Mouse (Mus musculus) fat pad, adult 2 months (tissue): ENCODE data around the gene Ctnnal1.
"Not testable (repeated sequence)": the region's sequence is repeated elsewhere in the genome, so short reads cannot be mapped to it uniquely, and the experiment has no call there.

Experiments
- DNase-seq: peaks from one replicate; pipeline ENCODE4 v3.0.0-alpha.2; 2011; ENCODE audit warnings: low read depth, low spot score; ENCODE audit errors: extremely low read depth

The Ctnnal1 gene

DNA sequence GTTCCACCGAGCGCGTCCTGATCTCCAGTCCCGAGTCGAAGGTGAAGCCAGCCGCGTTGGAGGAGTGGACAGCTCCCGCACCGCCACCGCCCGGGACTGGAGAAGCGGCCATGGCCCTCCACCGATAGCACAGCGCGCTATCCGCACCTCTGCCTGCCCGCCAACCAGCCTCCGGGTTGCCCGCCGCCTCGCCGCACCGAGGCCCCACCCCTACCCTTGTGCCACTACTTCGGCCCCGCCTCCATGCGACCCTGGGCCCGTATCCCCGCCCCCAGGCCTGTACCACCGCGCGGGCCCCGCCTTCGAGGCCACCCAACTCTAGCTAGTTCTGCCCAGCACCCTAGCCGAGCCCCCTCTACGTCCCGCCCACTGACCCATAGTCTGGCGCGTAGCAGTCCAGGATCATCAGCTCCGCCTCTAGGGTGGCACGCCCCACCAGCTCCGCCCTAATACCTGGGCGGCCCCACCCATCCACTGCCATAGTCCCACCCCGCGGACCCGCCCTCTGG is at the start of gene Ctnnal1:
Gene Ctnnal1 (minus strand): TSS at position 186 of the 509 bp plus-strand sequence.
- no peak for DNase-seq

DNA sequence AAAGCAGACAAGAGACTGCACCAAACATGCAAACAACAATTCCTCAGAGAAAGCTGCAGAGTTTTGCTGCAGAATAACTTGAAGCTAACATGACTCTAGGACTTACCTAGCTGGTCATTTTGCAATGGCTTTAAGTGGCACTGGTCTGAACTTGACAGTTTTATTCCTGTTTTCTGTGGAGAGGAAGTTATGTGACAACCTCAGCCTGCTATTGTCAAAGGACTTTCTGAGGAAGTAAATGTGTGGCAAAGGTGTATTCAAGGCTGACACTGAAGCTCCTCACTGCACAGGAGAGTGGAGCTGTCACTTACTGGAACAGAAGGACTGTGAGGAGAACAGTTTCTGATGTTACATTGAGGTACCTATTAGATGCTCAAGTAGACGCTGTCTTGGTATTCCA is 49.8 kb upstream of the Ctnnal1 start:
- no peak for DNase-seq

DNA sequence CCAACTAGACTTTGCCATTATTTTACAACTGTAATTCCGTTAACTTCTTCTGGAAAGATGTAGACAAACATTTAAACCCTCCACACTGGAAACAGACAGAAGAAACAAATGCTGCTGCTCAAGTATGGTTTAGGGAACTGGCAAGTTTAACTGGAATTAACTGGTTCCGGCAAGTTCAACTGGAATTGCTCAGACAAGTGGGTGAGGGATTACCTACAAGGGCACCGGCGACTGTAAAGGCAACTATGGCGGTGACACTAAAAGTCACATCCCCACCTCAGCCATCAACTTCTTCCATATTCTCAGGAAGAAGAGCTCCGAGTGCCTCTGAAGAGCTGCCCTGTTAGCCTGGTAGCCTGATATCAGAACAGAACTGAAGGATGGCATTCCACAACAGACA is 49.4 kb upstream of the Ctnnal1 start:
- DNase-seq = no peak

- DNase-seq = no peak
Measured at GRCm38 (mm10) chr4:56912382-56913001, 47.5 kb upstream of the Ctnnal1 start.

GRCm38 (mm10) chr4:56909568-56909967 is 44.6 kb upstream of the Ctnnal1 start:
- DNase-seq = no peak

DNA sequence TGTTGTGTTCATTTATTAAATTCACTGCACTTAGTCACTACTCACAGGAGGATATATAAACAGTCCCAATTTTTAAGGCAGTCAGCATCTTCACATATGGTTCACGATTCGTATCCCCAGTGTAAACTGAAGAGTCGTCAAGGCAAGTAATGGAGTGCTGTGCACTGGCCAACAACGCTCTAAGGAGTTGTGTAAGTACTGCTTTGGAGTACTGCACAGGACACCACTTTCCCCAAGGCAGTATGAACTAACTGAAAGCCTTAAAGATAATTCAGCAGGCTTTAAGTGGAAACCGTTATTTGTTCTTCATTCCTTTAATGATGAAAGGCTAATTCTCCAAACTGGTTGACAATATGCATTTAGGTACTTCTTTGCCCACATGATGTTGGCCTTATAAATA is 42.7 kb upstream of the Ctnnal1 start:
- DNase-seq = peak; percentile 68

GRCm38 (mm10) chr4:56906926-56907325 is 41.9 kb upstream of the Ctnnal1 start:
- peak; percentile 91 for DNase-seq

DNA sequence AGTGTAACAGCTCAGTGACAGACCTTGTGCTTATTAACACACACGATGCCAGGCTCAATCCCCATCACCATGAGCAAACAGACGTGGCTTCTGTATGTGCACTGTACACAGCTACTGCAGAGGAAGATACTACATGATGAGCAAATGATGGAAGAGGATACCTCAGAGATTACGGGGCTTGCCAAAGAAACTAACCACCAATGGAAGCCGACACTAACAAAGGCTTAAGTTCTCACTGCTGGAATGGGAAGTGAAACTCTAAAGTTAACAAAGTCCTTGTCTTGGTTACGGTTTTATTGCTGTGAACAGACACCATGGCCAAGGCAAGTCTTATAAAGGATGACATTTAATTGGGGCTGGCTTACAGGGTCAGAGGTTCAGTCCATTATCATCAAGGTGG is 40.5 kb upstream of the Ctnnal1 start:
- DNase-seq = no peak

- DNase-seq = no peak
Measured at GRCm38 (mm10) chr4:56901671-56902070, 36.7 kb upstream of the Ctnnal1 start.

GRCm38 (mm10) chr4:56899216-56899615 is 34.2 kb upstream of the Ctnnal1 start:
- DNase-seq = no peak

DNA sequence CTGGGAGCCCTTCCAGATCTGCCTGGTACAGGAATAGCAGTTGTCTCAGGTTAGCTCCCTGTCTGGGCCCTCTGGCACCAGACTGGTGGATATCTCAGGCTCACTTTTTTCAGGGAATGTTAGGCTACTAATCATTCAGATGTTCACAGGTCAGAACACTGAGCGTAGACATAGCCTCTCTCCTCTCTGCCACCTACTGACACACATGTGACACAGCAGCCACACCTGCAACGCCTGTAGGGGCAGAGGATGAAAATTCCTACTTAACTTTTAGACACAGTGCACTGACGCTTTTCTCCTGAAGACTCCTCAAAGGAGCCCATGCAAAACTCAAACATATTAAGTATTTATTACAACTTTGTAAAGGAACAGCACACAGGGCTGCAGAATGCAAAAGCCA is 32.5 kb upstream of the Ctnnal1 start:
- DNase-seq = no peak

- no peak for DNase-seq
Measured at GRCm38 (mm10) chr4:56894196-56894595, 29.2 kb upstream of the Ctnnal1 start.

DNA sequence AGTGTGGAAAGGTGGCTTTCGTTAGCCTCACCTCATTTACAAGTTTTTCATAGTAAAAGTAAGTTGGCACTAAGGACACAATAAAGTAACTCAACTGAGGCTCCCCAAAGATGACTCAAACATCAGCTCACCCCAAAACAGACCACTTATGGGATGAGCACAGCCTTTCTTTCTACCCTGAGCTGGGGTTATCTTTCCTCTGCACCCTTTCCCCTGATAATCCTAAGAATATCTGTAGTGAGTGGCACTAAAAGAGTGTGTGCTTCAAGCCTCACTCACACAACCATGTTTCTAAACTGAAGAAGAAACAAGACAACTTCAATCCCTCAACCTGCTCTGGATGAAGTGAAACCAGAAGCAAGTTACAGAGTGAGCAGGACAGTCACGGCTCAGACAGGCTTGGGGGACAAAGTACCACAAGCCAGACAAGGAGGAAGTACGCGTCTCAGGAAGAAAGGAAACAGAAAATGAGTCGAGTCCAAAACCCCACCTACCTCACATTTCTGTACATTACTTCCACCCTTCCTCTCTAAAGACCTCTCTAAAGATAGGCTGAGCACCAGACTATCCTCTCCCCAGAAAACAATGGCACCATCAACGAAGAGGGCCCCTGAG is 27.6 kb upstream of the Ctnnal1 start:
- no peak for DNase-seq

DNA sequence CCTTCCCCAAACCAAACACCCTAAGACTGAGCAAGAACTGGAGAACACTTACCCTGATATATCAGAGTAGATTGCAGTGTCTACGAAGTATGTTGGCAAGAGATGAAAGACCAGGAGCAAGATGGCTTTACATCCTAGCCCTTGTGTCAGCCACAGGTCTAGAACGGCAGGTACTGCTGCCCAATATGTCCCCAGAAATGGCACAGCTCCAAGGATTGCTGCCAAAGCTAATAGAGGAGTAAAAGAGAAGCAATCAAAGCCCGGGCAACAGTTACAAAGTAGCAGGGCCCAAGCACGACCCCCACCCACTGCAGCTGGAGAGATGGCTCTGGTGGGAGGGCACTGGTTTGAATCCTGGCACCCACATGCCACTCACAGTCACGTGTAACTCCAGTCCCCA is 23.5 kb upstream of the Ctnnal1 start:
- no peak for DNase-seq

DNA sequence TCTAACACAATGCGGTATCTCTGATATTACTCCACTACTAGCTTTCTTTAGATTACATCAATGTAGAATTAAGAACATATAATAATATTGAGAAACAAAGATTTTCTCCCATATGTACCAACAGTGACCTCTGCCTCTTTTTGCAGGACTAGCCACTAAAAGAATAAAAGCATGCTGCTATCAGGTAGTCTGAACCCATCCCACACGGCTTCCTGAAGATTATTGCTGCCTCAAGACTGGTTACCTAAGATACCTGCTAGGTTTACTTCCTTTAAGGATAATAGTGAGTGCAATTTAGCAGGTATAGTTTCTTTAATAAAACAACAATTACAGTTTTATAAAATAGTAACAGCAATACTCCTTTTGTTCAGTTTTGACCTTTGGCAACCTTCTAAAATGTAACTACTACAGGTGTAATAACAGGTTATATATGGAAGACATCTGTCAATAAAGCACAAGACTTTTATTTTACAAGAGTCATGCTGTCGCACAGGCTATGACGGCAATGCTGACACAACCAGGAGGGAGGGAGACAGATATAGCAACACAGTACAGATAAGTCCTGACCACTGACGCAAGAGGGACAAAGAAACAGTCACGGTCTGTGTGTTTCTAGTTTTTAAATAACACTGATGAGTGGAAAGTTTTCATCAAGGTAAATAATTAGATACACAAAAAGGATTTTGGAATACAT is 21.4 kb upstream of the Ctnnal1 start:
- no peak for DNase-seq

DNA sequence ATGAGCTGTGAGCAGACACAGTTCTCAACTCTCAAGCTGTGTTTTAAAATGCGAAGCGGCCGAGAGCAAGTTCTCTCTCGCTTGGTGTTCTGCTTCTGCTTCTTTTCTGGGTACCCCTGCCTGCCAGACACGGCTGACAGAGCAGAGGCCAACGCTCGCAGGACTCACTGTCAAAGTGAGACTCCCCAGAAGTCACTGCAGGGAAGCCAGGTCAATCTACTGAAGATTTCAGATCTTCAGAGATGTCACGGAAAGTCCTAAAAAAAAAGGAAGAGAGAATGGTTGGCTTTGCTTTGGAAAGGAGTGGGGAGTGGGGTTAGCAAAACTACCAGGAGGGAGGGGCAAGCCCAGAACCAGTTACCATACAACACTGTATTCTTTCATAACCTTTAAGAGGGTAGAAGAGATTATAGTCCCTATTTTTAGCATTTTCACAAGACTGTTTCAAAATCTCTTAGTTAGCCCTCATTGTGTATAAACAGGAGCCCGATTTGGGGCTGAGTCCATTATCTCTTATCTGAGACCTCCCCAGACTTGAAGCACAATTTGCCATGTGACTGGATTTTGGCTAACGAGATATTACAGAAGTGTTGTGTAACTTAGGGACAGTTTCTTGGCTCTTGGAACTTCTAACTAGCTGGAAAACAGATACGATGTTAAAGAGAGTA is 15.2 kb upstream of the Ctnnal1 start:
- DNase-seq = no peak

DNA sequence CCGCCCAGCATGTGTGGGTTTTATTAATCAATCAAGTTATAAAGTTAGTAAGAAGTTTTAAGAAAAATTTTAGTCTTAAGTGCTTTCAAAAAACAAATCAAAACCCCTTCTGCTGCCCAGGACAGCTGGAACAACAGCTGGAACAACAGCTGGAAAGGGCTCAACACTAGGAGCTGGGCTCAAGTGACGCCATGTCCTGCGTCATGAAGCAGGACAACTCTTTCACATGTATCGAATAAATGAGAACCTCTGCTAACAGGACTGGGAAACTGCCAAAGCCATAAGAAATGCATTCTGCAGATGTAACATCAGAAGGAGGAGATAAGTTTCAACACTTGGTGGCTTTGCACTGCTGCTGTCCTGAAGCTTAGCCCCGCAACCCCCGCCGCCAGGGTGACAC is 14.0 kb upstream of the Ctnnal1 start:
- DNase-seq = no peak

DNA sequence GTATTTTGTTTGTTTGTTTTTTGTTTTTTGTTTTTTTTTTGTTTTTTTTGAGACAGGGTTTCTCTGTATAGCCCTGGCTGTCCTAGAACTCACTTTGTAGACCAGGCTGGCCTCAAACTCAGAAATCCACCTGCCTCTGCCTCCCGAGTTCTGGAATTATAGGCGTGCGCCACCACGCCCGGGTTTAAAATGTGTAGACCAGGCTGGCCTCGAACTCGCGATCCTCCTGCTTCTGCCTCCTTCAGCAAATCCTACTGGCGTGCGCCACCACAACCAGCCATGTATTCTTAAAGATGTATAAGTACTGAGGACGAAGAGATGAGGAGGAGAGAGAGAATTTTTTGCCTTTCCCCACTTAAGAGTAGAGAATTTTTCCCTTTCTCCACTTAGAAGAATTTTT is 5.6 kb upstream of the Ctnnal1 start:
- DNase-seq = not testable (repeated sequence)

DNA sequence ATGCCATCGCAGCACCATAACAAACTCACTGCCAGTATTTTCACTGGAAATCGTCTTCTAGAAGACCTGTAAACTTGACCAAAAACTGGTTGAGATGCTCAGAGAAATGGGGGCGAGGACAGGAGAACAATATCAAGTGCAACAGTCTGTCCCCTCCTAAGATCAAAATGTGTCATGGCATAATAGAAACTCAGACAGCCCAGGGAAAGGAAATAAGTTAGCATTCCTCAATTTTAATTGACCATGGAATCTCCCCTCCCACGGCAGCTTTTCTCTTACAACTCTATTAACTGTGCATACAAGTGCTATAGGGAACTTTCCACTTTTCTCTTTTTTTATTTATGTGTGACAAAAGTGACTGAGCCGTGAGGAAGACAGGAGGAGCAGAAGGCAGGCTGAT is 2.8 kb upstream of the Ctnnal1 start:
- no peak for DNase-seq

GRCm38 (mm10) chr4:56865971-56866370 is 983 bp upstream of the Ctnnal1 start:
- no peak for DNase-seq

- DNase-seq = no peak
Measured at GRCm38 (mm10) chr4:56864417-56865001, 479 bp downstream of the Ctnnal1 start.
